Comparison of ENCODE assay signal across 17 mouse cellular contexts in the genomic region with DNA sequence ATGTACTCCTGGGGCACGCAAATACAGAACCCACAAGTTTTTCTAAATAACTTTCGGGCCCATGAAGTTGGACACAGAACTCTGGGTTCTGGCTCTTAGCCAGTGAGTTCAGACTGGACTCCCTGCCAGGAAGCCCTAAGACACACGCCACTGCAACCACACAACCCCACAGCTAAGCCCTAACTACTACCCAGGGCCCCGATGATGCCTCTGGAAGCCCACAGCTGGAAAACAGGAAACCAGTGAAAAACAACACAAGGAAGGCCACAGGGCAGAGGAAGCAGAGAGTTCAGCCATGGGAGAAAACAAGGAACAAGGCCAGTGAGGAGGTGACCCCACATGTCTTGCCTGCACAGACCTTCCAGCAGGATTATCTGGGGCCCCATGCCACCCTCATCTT. TPM values are rescaled to one million over a fixed set of nuclear protein-coding genes. Genes with fewer than 3 reads are reported as not detected.
DNase-seq lines count a peak whose midpoint lies in the region; ATAC-seq and TF ChIP-seq lines count a peak whose summit lies in the region.
"Had no signal": no experiment of that assay in that cellular context is flagged by ENCODE, and none has a peak within 500 bp of the region (broad histone marks: within the 10 kb centered on the region; RNA-seq: fewer than 3 reads in every experiment).

No protein-coding gene starts in this region.

- ATAC-seq in heart, embryonic 13.5 days (ENCODE audit: extremely low read depth, insufficient number of reproducible peaks, low FRiP score, low TSS enrichment) = no peak
- ATAC-seq in heart, embryonic 12.5 days (ENCODE audit: insufficient number of reproducible peaks, low FRiP score) = no peak
- no peak for ATAC-seq in limb, embryonic 13.5 days (ENCODE audit: low FRiP score, low read depth)
- ATAC-seq: forebrain, embryonic 14.5 days; hindbrain, embryonic 16.5 days had no signal

- no peaks in the 10 kb centered on the region for H3K9me3 ChIP-seq in heart, embryonic 13.5 days
- H3K9me3 ChIP-seq in heart, embryonic 12.5 days (replicated peaks) = no peaks in the 10 kb centered on the region
- H3K9me3 ChIP-seq in embryonic facial prominence, embryonic 10.5 days = no peaks in the 10 kb centered on the region
- H3K9me3 ChIP-seq in limb, embryonic 13.5 days = no peaks in the 10 kb centered on the region
- H3K9me3 ChIP-seq: heart, embryonic 15.5 days had no signal

- TF ChIP-seq POLR2A in liver, adult 2 months (IDR thresholded peaks at IDR 0.05; ENCODE audit: extremely low read depth, insufficient read depth, low read length) = no peak

- TF ChIP-seq CTCF in liver, adult 2 months (IDR thresholded peaks at IDR 0.05; ENCODE audit: low read depth, low read length) = no peak

- no peak for DNase-seq in liver, adult 2 months (ENCODE audit: extremely low read depth, low read depth, low spot score)
- no peak for DNase-seq in liver
- no peak for DNase-seq in embryonic facial prominence, embryonic 10.5 days (ENCODE audit: low spot score)
- DNase-seq in ovary, postnatal 10 days (ENCODE audit: low spot score) = no peak
- no peak for DNase-seq in frontal cortex, postnatal 14 days (ENCODE audit: low spot score in 2 of 2)
- DNase-seq: adrenal gland, adult 8-10 months; cerebellum, postnatal 10 days; thymus, adult 2 months had no signal

- 0 out of 2 replicates have a peak overlapping the region, but pooled peaks have one; percentile 24 for H3K9ac ChIP-seq in heart, embryonic 13.5 days
- H3K9ac ChIP-seq in heart, embryonic 12.5 days = no peak overlapping the region
- H3K9ac ChIP-seq in liver, adult 2 months (ENCODE audit: low read depth, low read length) = no peak overlapping the region
- no peak overlapping the region for H3K9ac ChIP-seq in limb, embryonic 13.5 days
- H3K9ac ChIP-seq: heart, embryonic 15.5 days; liver, embryonic 14.5 days had no signal

- H3K79me2 ChIP-seq in liver, adult 2 months (ENCODE audit: control insufficient read depth, insufficient read depth, low read length) = peaks cover 35% of the 10 kb centered on the region; the same call in 1 of the 2 replicates

- no peak overlapping the region for H3K27ac ChIP-seq in heart, embryonic 13.5 days (replicated peaks)
- H3K27ac ChIP-seq in heart, embryonic 12.5 days (ENCODE audit: poor library complexity, severe bottlenecking) = no peak overlapping the region
- peak overlapping the region; percentile 55; the same call in 1 of the 2 replicates for H3K27ac ChIP-seq in liver, adult 2 months (replicated peaks; ENCODE audit: insufficient read depth, low read depth, low read length)
- peak overlapping the region; percentile 40; the same call in 1 of the 2 replicates for H3K27ac ChIP-seq in embryonic facial prominence, embryonic 10.5 days (replicated peaks)
- peak overlapping the region; percentile 39; the same call in 1 of the 2 replicates for H3K27ac ChIP-seq in limb, embryonic 13.5 days
- H3K27ac ChIP-seq: heart, embryonic 15.5 days; left cerebral cortex, adult 2 months; liver, embryonic 14.5 days had no signal

- H3K27me3 ChIP-seq in heart, embryonic 13.5 days (replicated peaks) = no peaks in the 10 kb centered on the region
- no peaks in the 10 kb centered on the region for H3K27me3 ChIP-seq in heart, embryonic 12.5 days (replicated peaks)
- H3K27me3 ChIP-seq in liver, adult 2 months (ENCODE audit: control insufficient read depth, insufficient read depth, low read length) = no peaks in the 10 kb centered on the region
- no peaks in the 10 kb centered on the region for H3K27me3 ChIP-seq in embryonic facial prominence, embryonic 10.5 days (replicated peaks; ENCODE audit: low read depth, poor library complexity, severe bottlenecking)
- H3K27me3 ChIP-seq in limb, embryonic 13.5 days = no peaks in the 10 kb centered on the region
- H3K27me3 ChIP-seq: heart, embryonic 15.5 days had no signal

- no peak overlapping the region for H3K4me3 ChIP-seq in heart, embryonic 13.5 days
- H3K4me3 ChIP-seq in heart, embryonic 12.5 days = no peak overlapping the region
- no peak overlapping the region for H3K4me3 ChIP-seq in liver, adult 2 months (ENCODE audit: insufficient read depth, low read depth, low read length)
- peak overlapping the region; percentile 8; the same call in 1 of the 2 replicates for H3K4me3 ChIP-seq in embryonic facial prominence, embryonic 10.5 days
- no peak overlapping the region for H3K4me3 ChIP-seq in limb, embryonic 13.5 days
- H3K4me3 ChIP-seq: heart, embryonic 15.5 days; left cerebral cortex, adult 2 months; myocyte had no signal

- H3K4me2 ChIP-seq in heart, embryonic 13.5 days = no peak overlapping the region
- H3K4me2 ChIP-seq in heart, embryonic 12.5 days = no peak overlapping the region
- 0 out of 2 replicates have a peak overlapping the region, but pooled peaks have one; percentile 7 for H3K4me2 ChIP-seq in limb, embryonic 13.5 days (replicated peaks)
- H3K4me2 ChIP-seq: heart, embryonic 15.5 days had no signal

- peaks cover 59% of the 10 kb centered on the region for H3K36me3 ChIP-seq in heart, embryonic 13.5 days
- H3K36me3 ChIP-seq in heart, embryonic 12.5 days = peaks cover 27% of the 10 kb centered on the region
- peaks cover 4% of the 10 kb centered on the region; the same call in 1 of the 2 replicates for H3K36me3 ChIP-seq in liver, adult 2 months (ENCODE audit: control insufficient read depth, insufficient read depth, low read length)
- peaks cover 79% of the 10 kb centered on the region for H3K36me3 ChIP-seq in embryonic facial prominence, embryonic 10.5 days (replicated peaks)
- H3K36me3 ChIP-seq in limb, embryonic 13.5 days = peaks cover 52% of the 10 kb centered on the region
- H3K36me3 ChIP-seq: heart, embryonic 15.5 days had no signal

- peaks cover 76% of the 10 kb centered on the region for H3K4me1 ChIP-seq in heart, embryonic 13.5 days
- H3K4me1 ChIP-seq in heart, embryonic 12.5 days (replicated peaks) = peaks cover 56% of the 10 kb centered on the region
- H3K4me1 ChIP-seq in liver, adult 2 months (ENCODE audit: control insufficient read depth, insufficient read depth, low read length) = peaks cover 3% of the 10 kb centered on the region
- peaks cover 62% of the 10 kb centered on the region for H3K4me1 ChIP-seq in embryonic facial prominence, embryonic 10.5 days
- H3K4me1 ChIP-seq in limb, embryonic 13.5 days = peaks cover 52% of the 10 kb centered on the region

- 89% methylated on average over 4 of the region's 4 CpGs for WGBS in heart, embryonic 13.5 days
- WGBS in heart, embryonic 12.5 days = 85% methylated on average over 4 of the region's 4 CpGs
- WGBS in liver, adult 2 months = 43% methylated on average over 4 of the region's 4 CpGs
- 84% methylated on average over 4 of the region's 4 CpGs for WGBS in embryonic facial prominence, embryonic 10.5 days
- WGBS in limb, embryonic 13.5 days = 73% methylated on average over 4 of the region's 4 CpGs

RNA-seq across cellular contexts. Expression of gene Tet3, which starts 25.3 kb away (rescaled TPM):
- polyA plus RNA-seq in heart, embryonic 13.5 days (2015; fragmentation: Nextera tagmentation; extraction: Ambion mirVana) = 27.7 and 30.6 TPM in 2 replicates
- 31.3 and 33.6 TPM in 2 replicates for polyA plus RNA-seq in heart, embryonic 12.5 days (2016; fragmentation: Nextera tagmentation; extraction: Ambion mirVana)
- 4.6 and 6.6 TPM in 2 replicates for total RNA-seq in liver, adult 2 months (2014; rRNA removed)
- 3.5 and 4.5 TPM in 2 replicates for polyA plus RNA-seq in liver, adult 2 months (2012; rRNA removed)
- polyA plus RNA-seq in embryonic facial prominence, embryonic 10.5 days (2016; fragmentation: Nextera tagmentation; extraction: Ambion mirVana) = 45.1 and 50.0 TPM in 2 replicates
- polyA plus RNA-seq in limb, embryonic 13.5 days (2015; fragmentation: Nextera tagmentation; extraction: Ambion mirVana) = 51.6 and 63.1 TPM in 2 replicates

Comparison
In these comparisons a context has a peak if more than half of its experiments do, and no peak if none do; other contexts are left out.
1. H3K27ac ChIP-seq: peak in liver, adult 2 months (single experiment), embryonic facial prominence, embryonic 10.5 days (single experiment) and limb, embryonic 13.5 days (single experiment); none in heart, embryonic 13.5 days (single experiment) and heart, embryonic 12.5 days (single experiment).